Mouse (Mus musculus) MEL (cell line): ENCODE measurements around the gene Crip2. TPM values are rescaled to one million over a fixed set of nuclear protein-coding genes. Genes with fewer than 3 reads are reported as not detected.

Source experiments
- DNase-seq: peaks from one replicate; pipeline ENCODE4 v3.0.0; 2011; ENCODE audit warnings: low read depth, low spot score
- H3K27ac ChIP-seq: 2 replicates; pipeline ENCODE4 v1.5.1; 2012; ENCODE audit warnings: low read depth, mild to moderate bottlenecking, control low read depth, low read length, moderate library complexity; ENCODE audit not compliant: control insufficient read depth
- H3K27me3 ChIP-seq, 2 experiments: fragments of 150-350 bp in 1 of 2; sonication (generic) in 1 of 2; 2 replicates each; pipeline ENCODE4 v1.6.1; 2012; ENCODE audit warnings: low read length in 2 of 2, mild to moderate bottlenecking in 2 of 2, improper control_type of control experiment in 1 of 2, moderate library complexity in 1 of 2; ENCODE audit not compliant: insufficient read depth in 2 of 2, control insufficient read depth in 1 of 2
- H3K36me3 ChIP-seq, 2 experiments: 2 replicates each; pipeline ENCODE4 v1.6.1; 2012 to 2014; ENCODE audit warnings: low read length in 2 of 2, improper control_type of control experiment in 1 of 2, inconsistent platforms in 1 of 2, mild to moderate bottlenecking in 1 of 2; ENCODE audit not compliant: insufficient read depth in 2 of 2, control insufficient read depth in 1 of 2
- H3K4me1 ChIP-seq, 2 experiments: fragments of 150-350 bp in 1 of 2; sonication (generic) in 1 of 2; 2 replicates each; pipeline ENCODE4 v1.6.1; 2012; ENCODE audit warnings: low read length in 2 of 2, improper control_type of control experiment in 1 of 2, mild to moderate bottlenecking in 1 of 2; ENCODE audit not compliant: insufficient read depth in 2 of 2, control insufficient read depth in 1 of 2
- H3K4me3 ChIP-seq, 2 experiments: fragments of 150-350 bp in 1 of 2; sonication (generic) in 1 of 2; 2 replicates each; pipeline ENCODE4 v1.5.1; 2012; ENCODE audit warnings: low read depth in 2 of 2, low read length in 2 of 2, mild to moderate bottlenecking in 2 of 2, moderate library complexity in 2 of 2, control low read depth in 1 of 2, improper control_type of control experiment in 1 of 2; ENCODE audit not compliant: control insufficient read depth in 1 of 2, insufficient read depth in 1 of 2
- H3K79me2 ChIP-seq: 2 replicates; pipeline ENCODE4 v1.6.1; 2012; ENCODE audit warnings: mild to moderate bottlenecking, low read length, moderate library complexity; ENCODE audit not compliant: control insufficient read depth, poor library complexity, insufficient read depth
- H3K9ac ChIP-seq: 2 replicates; pipeline ENCODE4 v1.6.1; 2012; ENCODE audit warnings: low read depth, mild to moderate bottlenecking, control low read depth, low read length, moderate library complexity; ENCODE audit not compliant: control insufficient read depth, poor library complexity, severe bottlenecking
- H3K9me3 ChIP-seq: fragments of 150-350 bp; sonication (generic); replicated peaks from 2 replicates; pipeline ENCODE4 v1.6.1; 2012; ENCODE audit warnings: mild to moderate bottlenecking, low read length, improper control_type of control experiment, moderate library complexity; ENCODE audit not compliant: insufficient read depth
- CHD1 ChIP-seq: IDR thresholded peaks from 2 replicates; pipeline ENCODE4 v1.6.1; 2012; ENCODE audit warnings: low read depth, mild to moderate bottlenecking, inconsistent platforms, low read length, improper control_type of control experiment
- CTCF ChIP-seq, 3 experiments: IDR thresholded peaks in 2 of 3; conservative IDR thresholded peaks in 1 of 3; 2 replicates each; pipeline ENCODE4 v1.5.1; 2011 to 2012; ENCODE audit warnings: low read length in 3 of 3, low read depth in 2 of 3, mild to moderate bottlenecking in 2 of 3, improper control_type of control experiment in 1 of 3, inconsistent platforms in 1 of 3, mixed read lengths in 1 of 3, moderate library complexity in 1 of 3; ENCODE audit not compliant: control insufficient read depth in 1 of 3, insufficient read depth in 1 of 3, poor library complexity in 1 of 3, severe bottlenecking in 1 of 3
- ELF1 ChIP-seq: IDR thresholded peaks from 2 replicates; pipeline ENCODE4 v1.6.1; 2014; ENCODE audit warnings: low read depth, mild to moderate bottlenecking, inconsistent platforms, low read length, improper control_type of control experiment, moderate library complexity
- ETS1 ChIP-seq: IDR thresholded peaks from 2 replicates; pipeline ENCODE4 v1.6.1; 2012; ENCODE audit warnings: low read depth, mild to moderate bottlenecking, inconsistent platforms, low read length, improper control_type of control experiment, moderate library complexity
- GABPA ChIP-seq: IDR thresholded peaks from 2 replicates; pipeline ENCODE4 v1.6.1; 2012; ENCODE audit warnings: low read depth, mild to moderate bottlenecking, inconsistent platforms, low read length, improper control_type of control experiment, moderate library complexity
- KAT2A ChIP-seq: conservative IDR thresholded peaks from 2 replicates; pipeline ENCODE4 v1.6.1; 2012; ENCODE audit warnings: low read depth, low read length, improper control_type of control experiment, inconsistent platforms
- MEF2A ChIP-seq: IDR thresholded peaks from 2 replicates; pipeline ENCODE4 v1.6.1; 2014; ENCODE audit warnings: low read depth, mild to moderate bottlenecking, inconsistent platforms, low read length, improper control_type of control experiment; ENCODE audit not compliant: poor library complexity, insufficient replicate concordance, severe bottlenecking; ENCODE audit errors: extremely low read depth
- MYB ChIP-seq: IDR thresholded peaks from 2 replicates; pipeline ENCODE4 v1.6.1; 2011; ENCODE audit warnings: mild to moderate bottlenecking, low read depth, low read length, improper control_type of control experiment
- MYC ChIP-seq: IDR thresholded peaks from 2 replicates; pipeline ENCODE4 v1.6.1; 2011; ENCODE audit warnings: low read depth, mild to moderate bottlenecking, low read length, improper control_type of control experiment, moderate library complexity
- POLR2AphosphoS2 ChIP-seq: IDR thresholded peaks from 2 replicates; pipeline ENCODE4 v1.6.1; 2011; ENCODE audit warnings: low read length, improper control_type of control experiment
- POLR2AphosphoS5 ChIP-seq: IDR thresholded peaks from 2 replicates; pipeline ENCODE4 v1.6.1; 2012; ENCODE audit warnings: low read depth, borderline replicate concordance, mild to moderate bottlenecking, inconsistent platforms, low read length, moderate library complexity, mixed read lengths
- SMC3 ChIP-seq: IDR thresholded peaks from 2 replicates; pipeline ENCODE4 v1.6.1; 2011; ENCODE audit warnings: low read depth, low read length, improper control_type of control experiment
- TAL1 ChIP-seq: IDR thresholded peaks from 2 replicates; pipeline ENCODE4 v1.6.1; 2012; ENCODE audit warnings: mild to moderate bottlenecking, inconsistent platforms, low read length, moderate library complexity, mixed read lengths
- TBP ChIP-seq: IDR thresholded peaks from 2 replicates; pipeline ENCODE4 v1.8.0; 2011; ENCODE audit warnings: low read depth, low read length, improper control_type of control experiment
- TCF12 ChIP-seq: IDR thresholded peaks from 2 replicates; pipeline ENCODE4 v1.6.1; 2014; ENCODE audit warnings: low read depth, mild to moderate bottlenecking, inconsistent platforms, low read length, improper control_type of control experiment, moderate library complexity
- USF1 ChIP-seq: IDR thresholded peaks from 2 replicates; pipeline ENCODE4 v1.6.1; 2014; ENCODE audit warnings: low read depth, mild to moderate bottlenecking, inconsistent platforms, low read length, improper control_type of control experiment, moderate library complexity
- USF2 ChIP-seq, 2 experiments: IDR thresholded peaks; 2 replicates each; pipeline ENCODE4 v1.6.1; 2011 to 2012; ENCODE audit warnings: improper control_type of control experiment in 2 of 2, low read length in 2 of 2, borderline replicate concordance in 1 of 2, inconsistent platforms in 1 of 2, low read depth in 1 of 2, mild to moderate bottlenecking in 1 of 2; ENCODE audit not compliant: insufficient read depth in 1 of 2
- ZKSCAN1 ChIP-seq: IDR thresholded peaks from 2 replicates; pipeline ENCODE4 v1.6.1; 2012; ENCODE audit warnings: low read depth, mild to moderate bottlenecking, inconsistent platforms, low read length, improper control_type of control experiment, moderate library complexity
- ZMIZ1 ChIP-seq: IDR thresholded peaks from 2 replicates; pipeline ENCODE4 v1.6.1; 2012; ENCODE audit warnings: low read depth, mild to moderate bottlenecking, inconsistent platforms, low read length, improper control_type of control experiment, moderate library complexity
- ZNF384 ChIP-seq: IDR thresholded peaks from 2 replicates; pipeline ENCODE4 v1.6.1; 2012; ENCODE audit warnings: low read depth, mild to moderate bottlenecking, inconsistent platforms, low read length, improper control_type of control experiment
- polyA plus RNA-seq, 2 experiments: library from polyadenylated mRNA; stranded (reverse) in 1 of 2; unstranded in 1 of 2; fragments of >175 nt in 1 of 2; fragments of >200 nt in 1 of 2; gene quantifications; 2 replicates each; pipeline versions ENCODE4 v1.2.1 to v1.2.4; 2012; ENCODE audit warnings: low replicate concordance in 2 of 2, low read depth in 1 of 2; ENCODE audit not compliant: insufficient read length in 2 of 2, insufficient read depth in 1 of 2, missing spikeins in 1 of 2
- total RNA-seq: library from RNA; depleted of rRNA; stranded (reverse); fragments of 300-350 nt; gene quantifications from 2 replicates; pipeline ENCODE4 v1.2.3, GENCODE M21; 2012

Gene Crip2
- total and polyA plus RNA-seq, 3 experiments = 65.2 to 261 TPM; not detected in 1

DNA sequence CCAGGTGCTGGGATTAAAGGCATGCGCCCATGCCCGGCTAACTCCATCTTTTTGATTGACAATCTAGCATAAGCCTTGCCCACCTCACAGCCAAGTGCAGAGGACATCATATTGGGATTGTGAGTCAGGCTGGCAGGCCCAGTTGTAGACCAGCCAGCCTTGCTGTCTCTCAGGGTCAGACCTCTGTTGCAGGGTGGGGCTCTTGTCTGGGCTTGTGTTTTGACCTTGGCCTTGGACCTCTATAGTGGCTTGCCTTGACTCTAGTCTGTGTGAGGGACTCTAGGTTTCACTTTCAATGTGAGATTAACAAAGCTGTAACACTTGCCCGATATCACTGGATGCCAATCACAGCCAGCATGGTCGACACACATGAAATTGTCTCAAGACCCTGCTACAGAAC, 25.9 kb upstream of the Crip2 start:
- no peak overlapping the region for H3K9ac ChIP-seq
- H3K4me3 ChIP-seq = no peak overlapping the region
- H3K9me3 ChIP-seq = no peaks in the 10 kb centered on the region
- peaks cover 21% of the 10 kb centered on the region for H3K79me2 ChIP-seq
- H3K4me1 ChIP-seq = no peaks in the 10 kb centered on the region
- TF ChIP-seq ZMIZ1 (no peak; the same call in 1 of the 2 replicates), MYC (no peak), GABPA (no peak), CTCF (IDR thresholded peaks at IDR 0.05 in 2 of 3, conservative IDR thresholded peaks at IDR 0.05 in 1 of 3; ENCODE audit: control insufficient read depth in 1 of 3, insufficient read depth in 1 of 3, low read depth in 2 of 3, low read length in 3 of 3, poor library complexity in 1 of 3, severe bottlenecking in 1 of 3) (no peak)
- no peaks in the 10 kb centered on the region for H3K27me3 ChIP-seq
- peaks cover 0 to 50% of the 10 kb centered on the region in 2 experiments; a peak in 2 of 4 replicates for H3K36me3 ChIP-seq
- no peak for DNase-seq
- no peak overlapping the region for H3K27ac ChIP-seq

DNA sequence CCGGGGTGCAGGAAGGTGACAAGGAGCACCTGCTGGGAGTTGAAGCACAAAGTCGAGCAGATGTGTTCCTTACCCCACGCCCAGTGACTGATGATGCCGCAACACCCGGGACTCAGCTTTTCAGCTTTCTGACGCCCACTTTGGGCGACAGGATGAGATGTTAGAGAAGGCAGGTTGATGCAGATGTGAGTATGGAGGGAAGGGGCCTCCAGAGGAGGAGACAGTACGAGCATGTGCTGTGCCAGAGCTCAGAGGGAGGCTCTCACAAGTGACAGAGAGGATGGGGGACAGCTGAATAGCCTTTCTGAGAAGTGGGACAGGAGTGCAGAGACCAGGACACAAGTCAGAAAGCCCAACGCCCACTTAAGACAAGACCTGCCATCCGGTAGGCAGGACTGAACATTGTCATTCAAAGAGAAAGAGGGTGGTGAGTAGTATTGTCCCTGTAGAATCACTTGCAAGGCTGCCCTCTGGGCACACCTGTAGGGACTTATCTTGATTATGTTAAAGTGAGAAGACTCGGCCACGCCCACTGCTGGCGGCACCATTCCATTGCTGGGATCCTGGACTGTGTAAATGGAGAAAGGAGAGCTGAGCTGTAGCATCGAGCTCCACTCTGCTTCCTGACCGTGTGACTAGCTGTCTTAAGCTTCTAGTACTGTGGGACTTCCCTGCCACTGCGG, 25.0 kb upstream of the Crip2 start:
- TF ChIP-seq GABPA (no peak), CTCF (IDR thresholded peaks at IDR 0.05 in 2 of 3, conservative IDR thresholded peaks at IDR 0.05 in 1 of 3; ENCODE audit: control insufficient read depth in 1 of 3, insufficient read depth in 1 of 3, low read depth in 2 of 3, low read length in 3 of 3, poor library complexity in 1 of 3, severe bottlenecking in 1 of 3) (peak in 1 of 3 experiments; percentile 1; a peak in 1 of 6 replicates), POLR2AphosphoS2 (peak; percentile 39; the same call in 1 of the 2 replicates), USF1 (no peak)
- no peak overlapping the region for H3K4me3 ChIP-seq
- H3K27me3 ChIP-seq = no peaks in the 10 kb centered on the region
- no peak overlapping the region for H3K27ac ChIP-seq
- H3K36me3 ChIP-seq = peaks cover 0 to 56% of the 10 kb centered on the region in 2 experiments; a peak in 2 of 4 replicates
- H3K9ac ChIP-seq = no peak overlapping the region
- H3K79me2 ChIP-seq = peaks cover 13% of the 10 kb centered on the region
- H3K4me1 ChIP-seq = no peaks in the 10 kb centered on the region
- H3K9me3 ChIP-seq = no peaks in the 10 kb centered on the region
- no peak for DNase-seq

DNA sequence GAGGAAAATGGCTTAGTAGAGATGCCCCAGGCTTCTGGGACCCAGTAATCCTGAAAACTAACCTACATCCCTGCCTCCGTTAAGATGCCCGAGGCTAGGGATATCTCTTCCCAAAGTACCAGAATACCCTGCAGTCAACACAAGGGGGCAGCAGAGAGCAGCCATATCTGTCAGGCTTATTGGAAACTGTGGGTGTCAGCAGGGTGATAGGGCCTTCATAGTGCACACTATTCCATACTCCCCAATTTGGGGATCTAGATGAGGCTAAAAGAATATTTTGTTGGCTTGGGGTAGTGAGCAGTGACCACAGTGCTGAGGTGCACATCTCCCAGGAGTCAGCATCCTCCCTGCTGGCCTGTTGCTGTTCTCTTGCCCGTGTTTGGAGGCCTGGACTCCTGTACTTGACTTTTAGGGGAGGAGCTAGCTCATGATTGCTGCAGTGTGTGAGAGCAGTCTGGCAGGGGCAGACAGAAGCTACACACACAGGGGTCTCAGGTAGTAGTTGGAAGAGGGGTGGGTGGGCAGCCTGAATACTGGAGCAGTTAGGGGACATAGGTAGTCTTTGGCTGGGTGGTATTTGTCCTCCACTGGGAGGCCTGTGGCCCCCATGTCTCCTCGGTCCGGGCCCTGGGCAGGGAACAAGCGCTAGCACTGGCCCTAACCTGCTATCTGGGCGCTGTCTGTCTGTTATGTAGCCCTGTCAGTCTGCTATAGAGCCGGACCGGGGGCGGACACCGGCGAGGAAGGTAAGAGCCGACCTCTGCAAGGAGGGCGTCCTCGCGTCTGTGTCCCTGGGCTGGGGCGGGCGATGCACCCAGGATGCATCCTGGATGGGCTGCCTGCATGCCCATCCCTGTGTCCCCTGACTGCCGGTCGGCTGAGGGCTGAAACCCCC, 20.3 kb upstream of the Crip2 start:
- peaks cover 0 to 68% of the 10 kb centered on the region in 2 experiments; a peak in 2 of 4 replicates for H3K36me3 ChIP-seq
- no peak overlapping the region for H3K4me3 ChIP-seq
- no peaks in the 10 kb centered on the region for H3K27me3 ChIP-seq
- H3K27ac ChIP-seq = no peak overlapping the region
- DNase-seq = peak; percentile 90
- H3K4me1 ChIP-seq = no peaks in the 10 kb centered on the region
- no peaks in the 10 kb centered on the region for H3K9me3 ChIP-seq
- no peaks in the 10 kb centered on the region for H3K79me2 ChIP-seq
- H3K9ac ChIP-seq = no peak overlapping the region
- TF ChIP-seq ELF1 (0 out of 2 replicates have a peak, but pooled peaks have one; percentile 11), ZNF384 (no peak), CHD1 (no peak), USF2 (IDR thresholded peaks at IDR 0.05; ENCODE audit: borderline replicate concordance in 1 of 2, insufficient read depth in 1 of 2, low read depth in 1 of 2, low read length in 2 of 2) (no peak), KAT2A (no peak; the same call in 1 of the 2 replicates), SMC3 (peak; percentile 81), TAL1 (no peak), GABPA (no peak), POLR2AphosphoS5 (no peak), ZMIZ1 (0 out of 2 replicates have a peak, but pooled peaks have one; percentile 19), ETS1 (no peak), TCF12 (no peak), MYB (no peak), ZKSCAN1 (no peak), TBP (no peak), MEF2A (no peak)
